Mouse (Mus musculus) intestine, postnatal 0 days (tissue): Measurements from ENCODE around the gene Zzef1. TPM values are rescaled to one million over a fixed set of nuclear protein-coding genes. Genes with fewer than 3 reads are reported as not detected.

Source experiments
- ATAC-seq: fragments of 200-750 bp; cut with Nextera tagmentation; 2 replicates; pipeline ENCODE4 v1.8.0; 2017; ENCODE audit warnings: mild to moderate bottlenecking, moderate TSS enrichment, moderate library complexity
- H3K27ac ChIP-seq: fragments of 300-500 bp; sonication (generic); 2 replicates; pipeline ENCODE4 v1.5.1; 2014; ENCODE audit warnings: mild to moderate bottlenecking, low read depth, low read length, moderate library complexity
- H3K27me3 ChIP-seq: fragments of 300-500 bp; sonication (generic); replicated peaks from 2 replicates; pipeline ENCODE4 v1.6.1; 2014; ENCODE audit warnings: low read length, mixed read lengths; ENCODE audit not compliant: control insufficient read depth, insufficient read depth
- H3K36me3 ChIP-seq: fragments of 300-500 bp; sonication (generic); 2 replicates; pipeline ENCODE4 v1.6.1; 2014; ENCODE audit warnings: mild to moderate bottlenecking, moderate library complexity; ENCODE audit not compliant: control insufficient read depth, insufficient read depth
- H3K4me1 ChIP-seq: fragments of 300-500 bp; sonication (generic); replicated peaks from 2 replicates; pipeline ENCODE4 v1.6.1; 2014; ENCODE audit warnings: antibody characterized with exemption, low read length, mixed read lengths; ENCODE audit not compliant: control insufficient read depth, insufficient read depth
- H3K4me2 ChIP-seq: fragments of 300-500 bp; sonication (generic); replicated peaks from 2 replicates; pipeline ENCODE4 v1.6.1; 2014; ENCODE audit warnings: low read depth, mild to moderate bottlenecking, moderate library complexity
- H3K4me3 ChIP-seq: fragments of 300-500 bp; sonication (generic); 2 replicates; pipeline ENCODE4 v1.5.1; 2014; ENCODE audit warnings: low read depth, low read length
- H3K9ac ChIP-seq: fragments of 300-500 bp; sonication (generic); 2 replicates; pipeline ENCODE4 v1.6.1; 2014; ENCODE audit warnings: mild to moderate bottlenecking, low read depth, low read length
- H3K9me3 ChIP-seq: fragments of 300-500 bp; sonication (generic); 2 replicates; pipeline ENCODE4 v1.6.1; 2016; ENCODE audit warnings: mixed run types; ENCODE audit not compliant: control insufficient read depth
- CTCF ChIP-seq: sonication (generic); IDR thresholded peaks from 2 replicates; pipeline ENCODE4 v1.5.1; 2016; ENCODE audit warnings: low read depth, mild to moderate bottlenecking, control low read depth, antibody characterized with exemption, moderate library complexity
- WGBS: fragments of 180-500 bp; shearing (Covaris S2); extraction: QIAGEN DNeasy Blood & Tissue Kit; methylation state at CpG from one replicate; pipeline ENCODE4 v1.1.7; 2014; 5-methylcytosine and 5-hydroxymethylcytosine counted together
- polyA plus RNA-seq: library from polyadenylated mRNA; unstranded; fragments of >200 nt; fragmentation: Nextera tagmentation; extraction: Ambion mirVana; gene quantifications from 2 replicates; pipeline ENCODE4 v1.2.1, GENCODE M21; 2015

Zzef1 gene
- polyA plus RNA-seq, 1 experiment from 2014 or later, result 13.9 TPM

DNA sequence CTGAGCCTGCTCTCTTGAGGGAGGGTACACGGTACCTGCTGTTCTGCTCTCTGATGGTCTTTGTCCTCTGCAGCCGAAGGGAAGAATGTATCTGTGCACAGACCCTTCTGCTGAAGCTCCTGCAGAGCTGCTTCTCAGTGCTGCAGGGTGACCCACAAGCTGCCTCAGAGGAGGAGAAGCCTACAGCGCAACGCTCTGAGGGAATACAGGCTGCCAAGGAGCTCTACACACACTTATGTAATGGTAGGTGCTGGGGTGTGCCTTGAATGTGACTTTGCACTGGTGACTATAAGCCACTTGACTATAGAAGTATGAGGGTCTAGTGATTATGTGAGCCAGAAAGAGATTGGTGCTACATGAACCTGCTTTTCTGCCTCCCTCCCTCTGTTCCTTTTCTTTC, 57.1 kb downstream of the Zzef1 start:
- Histone ChIP-seq H3K4me2 (no peak overlapping the region), H3K36me3 (peaks cover 88% of the 10 kb centered on the region), H3K4me1 (no peaks in the 10 kb centered on the region), H3K9ac (no peak overlapping the region), H3K27me3 (no peaks in the 10 kb centered on the region), H3K4me3 (no peak overlapping the region), H3K27ac (no peak overlapping the region), H3K9me3 (no peaks in the 10 kb centered on the region)
- TF ChIP-seq CTCF, result no peak
- no peak for ATAC-seq
- 92% methylated on average over 4 of the region's 4 CpGs for WGBS

DNA sequence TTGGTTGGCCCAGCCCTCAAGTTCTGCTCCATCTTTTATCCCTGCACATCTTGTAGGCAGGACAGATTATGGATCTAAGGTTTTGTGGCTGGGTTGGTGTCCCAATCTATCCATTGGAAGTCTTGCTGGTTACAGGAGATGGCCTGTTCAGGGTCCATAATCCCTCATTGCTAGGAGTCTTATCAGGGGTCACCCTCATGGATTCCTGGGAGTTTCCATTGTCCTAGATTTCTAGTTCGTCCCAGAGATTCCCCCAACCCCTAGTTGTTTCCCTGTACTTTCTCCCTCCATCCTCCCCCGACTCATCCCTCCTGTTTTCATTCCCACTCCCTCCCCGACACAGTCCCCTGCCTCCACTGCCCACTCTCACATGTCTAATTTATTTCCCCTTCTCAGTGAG, 58.2 kb downstream of the Zzef1 start:
- WGBS, result 81% methylated on average over 3 of the region's 3 CpGs
- peaks cover 84% of the 10 kb centered on the region for H3K36me3 ChIP-seq

DNA sequence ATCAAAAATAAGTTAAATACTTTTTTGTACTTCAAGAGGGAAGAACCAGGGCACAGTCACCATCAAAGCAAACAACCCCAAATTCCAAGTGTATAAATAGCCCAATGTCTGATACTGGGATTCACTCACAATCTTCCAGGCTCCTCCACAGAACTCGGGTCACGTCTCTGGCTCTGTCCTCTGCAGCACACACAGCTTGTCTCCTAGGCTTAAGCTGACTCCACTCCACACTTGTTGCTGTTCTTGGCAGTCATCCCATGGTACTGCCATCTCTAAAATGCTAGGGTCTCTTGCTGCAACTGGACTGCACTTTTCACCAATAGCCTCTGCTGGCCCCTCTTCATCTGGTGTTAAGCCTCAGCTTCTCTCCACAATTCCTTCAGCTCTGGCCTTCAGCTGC, 60.7 kb downstream of the Zzef1 start:
- Histone ChIP-seq H3K9ac (no peak overlapping the region), H3K27ac (no peak overlapping the region), H3K4me1 (no peaks in the 10 kb centered on the region), H3K27me3 (no peaks in the 10 kb centered on the region), H3K4me2 (no peak overlapping the region), H3K36me3 (peaks cover 91% of the 10 kb centered on the region), H3K9me3 (no peaks in the 10 kb centered on the region), H3K4me3 (no peak overlapping the region)
- no peak for TF ChIP-seq CTCF
- WGBS, result 91% methylated on average over 2 of the region's 2 CpGs
- ATAC-seq, result no peak

More for the DNA sequence above, 58.2 kb downstream of the Zzef1 start:
- Histone ChIP-seq H3K27ac (no peak overlapping the region), H3K4me3 (no peak overlapping the region), H3K9me3 (no peaks in the 10 kb centered on the region), H3K4me2 (no peak overlapping the region), H3K9ac (no peak overlapping the region), H3K4me1 (no peaks in the 10 kb centered on the region), H3K27me3 (no peaks in the 10 kb centered on the region)
- ATAC-seq, result no peak
- no peak for TF ChIP-seq CTCF

DNA sequence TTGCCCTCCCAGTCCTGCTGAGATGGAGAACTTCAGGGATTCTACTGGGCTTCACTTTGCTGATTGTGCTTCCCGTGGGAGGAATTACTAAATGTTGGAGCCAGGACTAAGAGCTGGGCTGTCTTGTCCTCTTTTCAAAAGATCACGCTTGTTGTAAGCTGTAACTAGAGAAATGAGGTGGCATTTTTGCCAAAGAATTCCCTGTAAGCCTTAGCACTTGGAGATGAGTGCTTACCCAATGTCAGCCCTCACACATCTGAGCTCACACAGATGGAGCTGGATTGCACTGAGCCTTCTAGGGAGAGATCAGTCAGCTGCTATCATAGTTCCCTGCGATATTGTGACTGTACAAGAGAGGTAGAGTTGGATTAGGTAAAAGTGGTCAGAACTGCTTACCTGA, 65.2 kb downstream of the Zzef1 start:
- H3K36me3 ChIP-seq, result peaks cover 89% of the 10 kb centered on the region

DNA sequence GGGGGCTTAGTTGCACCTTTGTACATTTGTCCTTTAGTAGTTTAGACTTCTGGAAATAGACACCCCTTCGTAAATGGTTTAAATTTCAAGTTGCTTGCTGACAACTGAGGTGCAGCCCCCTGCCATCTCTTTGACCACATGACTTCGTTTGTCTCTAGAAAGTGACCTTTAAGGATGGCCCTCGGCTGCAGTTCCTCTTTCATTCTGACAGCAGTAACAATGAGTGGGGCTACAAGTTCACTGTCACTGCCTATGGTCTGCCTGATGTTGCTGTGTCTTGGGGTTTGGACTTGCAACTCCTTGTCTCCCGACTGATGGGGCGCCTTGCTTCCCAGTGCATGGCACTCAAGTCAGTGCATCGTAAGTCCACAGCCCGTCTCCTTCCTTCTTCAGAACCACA, 70.4 kb downstream of the Zzef1 start:
- 87% methylated on average over 7 of the region's 7 CpGs for WGBS
- ATAC-seq, result no peak
- no peaks in the 10 kb centered on the region for H3K27me3 ChIP-seq
- H3K4me2 ChIP-seq, result no peak overlapping the region
- H3K9me3 ChIP-seq, result no peaks in the 10 kb centered on the region
- TF ChIP-seq CTCF, result no peak
- no peak overlapping the region for H3K4me3 ChIP-seq
- no peak overlapping the region for H3K9ac ChIP-seq
- H3K4me1 ChIP-seq, result no peaks in the 10 kb centered on the region
- peaks cover 85% of the 10 kb centered on the region for H3K36me3 ChIP-seq
- no peak overlapping the region for H3K27ac ChIP-seq

More for the DNA sequence above, 65.2 kb downstream of the Zzef1 start:
- Histone ChIP-seq H3K9me3 (no peaks in the 10 kb centered on the region), H3K9ac (no peak overlapping the region), H3K4me2 (no peak overlapping the region), H3K4me3 (no peak overlapping the region), H3K4me1 (no peaks in the 10 kb centered on the region), H3K27me3 (no peaks in the 10 kb centered on the region), H3K27ac (no peak overlapping the region)
- no peak for ATAC-seq
- 95% methylated on average over 3 of the region's 3 CpGs for WGBS
- no peak for TF ChIP-seq CTCF

DNA sequence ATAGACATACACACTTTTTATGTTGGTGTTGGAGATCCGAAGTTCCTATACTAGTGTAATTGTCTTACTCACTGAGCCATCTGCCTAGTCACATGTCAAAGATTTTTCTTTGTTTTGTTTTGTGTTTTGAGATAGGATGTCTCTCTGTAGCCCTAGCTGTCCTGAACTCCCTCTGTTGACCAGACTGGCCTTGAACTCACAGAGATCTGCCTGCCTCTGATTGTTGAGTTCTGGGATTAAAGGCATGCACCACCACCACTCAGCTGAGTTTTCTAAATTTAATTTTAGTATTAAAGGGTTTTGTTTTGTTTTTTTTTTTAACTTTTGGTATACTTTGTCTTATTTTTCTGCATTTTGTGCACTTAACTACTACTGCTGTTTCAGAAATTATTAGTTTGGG, 76.0 kb downstream of the Zzef1 start:
- Histone ChIP-seq H3K27ac (no peak overlapping the region), H3K9me3 (no peaks in the 10 kb centered on the region), H3K9ac (no peak overlapping the region), H3K4me1 (no peaks in the 10 kb centered on the region), H3K4me2 (no peak overlapping the region), H3K4me3 (no peak overlapping the region), H3K27me3 (no peaks in the 10 kb centered on the region), H3K36me3 (peaks cover 83% of the 10 kb centered on the region)
- ATAC-seq, result no peak
- 61% methylated on average over 1 of the region's 1 CpGs for WGBS
- TF ChIP-seq CTCF, result no peak

DNA sequence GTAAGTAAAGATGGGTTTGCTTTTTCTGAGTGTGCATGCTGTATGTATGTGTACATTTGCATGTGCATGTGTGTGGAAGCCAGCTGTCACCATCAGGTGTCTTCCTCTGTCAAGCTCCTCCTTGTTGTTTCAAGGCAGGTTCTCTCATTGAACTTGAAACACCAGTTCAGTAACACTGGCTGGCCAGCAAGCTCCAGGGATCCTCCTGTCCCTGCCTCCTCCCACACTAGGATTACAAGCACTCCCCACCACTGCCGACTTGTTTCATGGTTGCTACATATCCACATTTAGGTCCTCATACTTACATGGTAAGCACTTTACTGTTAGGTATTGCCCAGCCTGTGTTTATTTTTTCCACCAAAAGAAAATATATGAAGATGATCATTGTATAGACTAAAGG, 96.6 kb downstream of the Zzef1 start:
- Histone ChIP-seq H3K27ac (no peak overlapping the region), H3K4me1 (no peaks in the 10 kb centered on the region), H3K27me3 (no peaks in the 10 kb centered on the region), H3K4me3 (no peak overlapping the region), H3K9ac (no peak overlapping the region), H3K36me3 (peaks cover 73% of the 10 kb centered on the region), H3K4me2 (no peak overlapping the region), H3K9me3 (no peaks in the 10 kb centered on the region)
- 69% methylated on average over 1 of the region's 1 CpGs for WGBS
- no peak for TF ChIP-seq CTCF
- no peak for ATAC-seq
